ENCODE assay signal across 21 mouse cellular contexts in genomic region chr13:75914151-75914550, GRCm38 (mm10). TPM values are rescaled to one million over a fixed set of nuclear protein-coding genes. Genes with fewer than 3 reads are reported as not detected.
DNase-seq lines count a peak whose midpoint lies in the region; ATAC-seq lines count a peak whose summit lies in the region.
"Had no signal": no experiment of that assay in that cellular context is flagged by ENCODE, and none has a peak within 500 bp of the region (broad histone marks: within the 10 kb centered on the region; RNA-seq: fewer than 3 reads in every experiment).

No protein-coding gene starts in this region.

- 0 out of 2 replicates have a peak, but pooled peaks have one; percentile 20 for ATAC-seq in midbrain, embryonic 13.5 days
- ATAC-seq in midbrain, embryonic 11.5 days (ENCODE audit: low FRiP score), result no peak
- no peak for ATAC-seq in erythroblast, adult 5-6 weeks (replicated peaks; ENCODE audit: low FRiP score, poor library complexity, severe bottlenecking)
- ATAC-seq: forebrain, embryonic 16.5 days; hindbrain, embryonic 16.5 days; inflammation-experienced regulatory T-cells, adult 6 months; intestine, postnatal 0 days had no signal

- peaks cover 53% of the 10 kb centered on the region for H3K36me3 ChIP-seq in midbrain, embryonic 13.5 days
- peaks cover 6% of the 10 kb centered on the region for H3K36me3 ChIP-seq in midbrain, embryonic 11.5 days (ENCODE audit: control insufficient read depth, insufficient read depth, low read length)

- H3K27ac ChIP-seq in midbrain, embryonic 13.5 days, result no peak overlapping the region
- H3K27ac ChIP-seq in midbrain, embryonic 11.5 days (ENCODE audit: low read depth, low read length), result no peak overlapping the region
- H3K27ac ChIP-seq: forebrain, embryonic 12.5 days; heart, adult 2 months; hindbrain, embryonic 12.5 days had no signal

- H3K4me1 ChIP-seq in midbrain, embryonic 13.5 days (replicated peaks), result no peaks in the 10 kb centered on the region
- no peaks in the 10 kb centered on the region for H3K4me1 ChIP-seq in midbrain, embryonic 11.5 days (ENCODE audit: control insufficient read depth, insufficient read depth, low read length)
- H3K4me1 ChIP-seq: forebrain, embryonic 12.5 days had no signal

- H3K4me2 ChIP-seq in midbrain, embryonic 13.5 days (replicated peaks), result no peak overlapping the region
- no peak overlapping the region for H3K4me2 ChIP-seq in midbrain, embryonic 11.5 days
- H3K4me2 ChIP-seq: forebrain, embryonic 12.5 days; hindbrain, embryonic 12.5 days had no signal

- DNase-seq in gastrocnemius, adult 18-20 months (ENCODE audit: low spot score), result peak; percentile 71
- DNase-seq in gastrocnemius, postnatal 10 days, result no peak
- peak; percentile 84 for DNase-seq in heart, adult 11 months
- DNase-seq in heart, postnatal 10 days, result no peak
- no peak for DNase-seq in midbrain, embryonic 11.5 days (ENCODE audit: low spot score, missing footprints)
- DNase-seq: adrenal gland, adult 8-10 months; adrenal gland, postnatal 36 days; cerebellum, adult 2 months; cerebellum, postnatal 10 days; heart, adult 2 months; heart, postnatal 4 days; kidney, adult 8-10 months had no signal

- no peak overlapping the region for H3K4me3 ChIP-seq in midbrain, embryonic 13.5 days (replicated peaks)
- H3K4me3 ChIP-seq in midbrain, embryonic 11.5 days (ENCODE audit: low read depth, low read length), result no peak overlapping the region
- H3K4me3 ChIP-seq: forebrain, embryonic 12.5 days; heart, adult 2 months; hindbrain, embryonic 12.5 days had no signal

- intact Hi-C loops in heart, postnatal 10 days (cut with DNase I), result no loop called here

- no peaks in the 10 kb centered on the region for H3K27me3 ChIP-seq in midbrain, embryonic 13.5 days
- no peaks in the 10 kb centered on the region for H3K27me3 ChIP-seq in midbrain, embryonic 11.5 days (ENCODE audit: control insufficient read depth, insufficient read depth, low read length)
- H3K27me3 ChIP-seq: CH12.LX; forebrain, embryonic 12.5 days; hindbrain, embryonic 12.5 days had no signal

- 83% methylated on average over 4 of the region's 4 CpGs for WGBS in midbrain, embryonic 13.5 days
- 83% methylated on average over 4 of the region's 4 CpGs for WGBS in midbrain, embryonic 11.5 days

- no peak overlapping the region for H3K9ac ChIP-seq in midbrain, embryonic 13.5 days (replicated peaks)
- H3K9ac ChIP-seq in midbrain, embryonic 11.5 days (ENCODE audit: low read length), result no peak overlapping the region
- H3K9ac ChIP-seq: forebrain, embryonic 12.5 days; hindbrain, embryonic 12.5 days had no signal

- H3K9me3 ChIP-seq in midbrain, embryonic 13.5 days, result no peaks in the 10 kb centered on the region
- no peaks in the 10 kb centered on the region for H3K9me3 ChIP-seq in midbrain, embryonic 11.5 days (ENCODE audit: control insufficient read depth, low read length)
- H3K9me3 ChIP-seq: forebrain, embryonic 12.5 days; hindbrain, embryonic 12.5 days had no signal

RNA-seq across cellular contexts. Expression of gene Rhobtb3, which starts 29.6 kb away (rescaled TPM):
- 10 to 100 TPM; 15.4 to 19.0 TPM for total RNA-seq in gastrocnemius, adult 18-20 months (2021)
- 10 to 100 TPM; 23.1 to 26.0 TPM for total RNA-seq in gastrocnemius, postnatal 10 days (2021)
- total RNA-seq in heart, postnatal 10 days (2021), result 10 to 100 TPM; 23.9 to 25.9 TPM
- polyA plus RNA-seq in midbrain, embryonic 13.5 days (2015; fragmentation: Nextera tagmentation; extraction: Ambion mirVana), result 31.5 and 32.9 TPM in 2 replicates
- 71.1 and 72.3 TPM in 2 replicates for polyA plus RNA-seq in midbrain, embryonic 11.5 days (2014; fragmentation: Nextera tagmentation; extraction: Ambion mirVana)
- 0.63 and 0.96 TPM in 2 replicates for total RNA-seq in erythroblast, adult 5-6 weeks (2015; ENCODE audit: low replicate concordance)
- total RNA-seq in erythroblast, adult 5-6 weeks (2017; ENCODE audit: low replicate concordance), result 0.28 and 1.4 TPM in 2 replicates

RNA-seq across cellular contexts. Expression of gene Spata9, which starts 52.8 kb away (rescaled TPM):
- not detected for total RNA-seq in gastrocnemius, adult 18-20 months (2021)
- total RNA-seq in gastrocnemius, postnatal 10 days (2021), result not detected
- not detected for total RNA-seq in heart, postnatal 10 days (2021)
- 1.9 and 2.8 TPM in 2 replicates for polyA plus RNA-seq in midbrain, embryonic 13.5 days (2015; fragmentation: Nextera tagmentation; extraction: Ambion mirVana)
- 0.72 and 1.0 TPM in 2 replicates for polyA plus RNA-seq in midbrain, embryonic 11.5 days (2014; fragmentation: Nextera tagmentation; extraction: Ambion mirVana)
- total RNA-seq in erythroblast, adult 5-6 weeks (2015; ENCODE audit: low replicate concordance), result not detected in 2 replicates
- not detected in 2 replicates for total RNA-seq in erythroblast, adult 5-6 weeks (2017; ENCODE audit: low replicate concordance)
- total RNA-seq: adrenal gland, postnatal 36 days; CH12.LX; heart, adult 2 months had no signal
- polyA plus RNA-seq: heart, adult 2 months; inflammation-experienced regulatory T-cells, adult 6 months had no signal

Comparison
In these comparisons a context has a peak if more than half of its experiments do, and no peak if none do; other contexts are left out.
1. DNase-seq: peak in gastrocnemius, adult 18-20 months (single experiment) and heart, adult 11 months (single experiment); none in gastrocnemius, postnatal 10 days (single experiment), heart, postnatal 10 days (0 of 2) and midbrain, embryonic 11.5 days (single experiment).
2. RNA of gene Rhobtb3, which starts 29.6 kb away (total RNA-seq): 23.1 to 26.0 TPM in gastrocnemius, postnatal 10 days, 23.9 to 25.9 TPM in heart, postnatal 10 days and 15.4 to 19.0 TPM in gastrocnemius, adult 18-20 months; 0.28 to 1.4 TPM in erythroblast, adult 5-6 weeks; every median in the first group is over 4 times any median in the second.